Mouse (Mus musculus): ENCODE measurements around the gene Nfe2l2.
"Not testable (repeated sequence)": the region's sequence is repeated elsewhere in the genome, so short reads cannot be mapped to it uniquely, and the experiment has no call there.

Gene Nfe2l2

DNA sequence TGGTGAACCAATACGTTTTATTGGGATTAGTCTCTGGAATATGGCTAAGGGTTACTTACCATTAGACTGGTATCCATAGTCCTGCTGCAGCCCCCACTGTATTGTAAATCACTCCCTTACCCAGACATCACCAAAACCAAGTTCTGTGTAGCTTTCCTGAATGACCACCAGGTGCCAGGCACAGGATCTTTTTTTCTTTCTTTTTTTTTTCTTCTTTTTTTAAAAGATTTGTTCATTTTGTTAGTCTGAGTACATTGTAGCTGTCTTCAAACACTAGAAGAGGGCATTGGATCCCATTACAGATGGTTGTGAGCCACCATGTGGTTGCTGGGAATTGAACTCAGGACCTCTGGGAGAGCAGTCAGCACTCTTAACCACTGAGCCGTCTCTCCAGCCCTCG is 8.6 kb upstream of the Nfe2l2 start:
- no peak for DNase-seq (ENCODE audit: low spot score)

GRCm38 (mm10) chr2:75707420-75707819 is 3.0 kb upstream of the Nfe2l2 start:
- DNase-seq (ENCODE audit: low spot score), result no peak

GRCm38 (mm10) chr2:75706435-75706834 is 2.0 kb upstream of the Nfe2l2 start:
- no peak for DNase-seq (ENCODE audit: low spot score)

GRCm38 (mm10) chr2:75705162-75705752 is 816 bp upstream of the Nfe2l2 start:
- peak; percentile 57 for DNase-seq (ENCODE audit: low spot score)

- DNase-seq (ENCODE audit: low spot score), result peak; percentile 95
Observed at GRCm38 (mm10) chr2:75703375-75704181, 863 bp downstream of the Nfe2l2 start.

GRCm38 (mm10) chr2:75702588-75702976 is 1.9 kb downstream of the Nfe2l2 start:
- DNase-seq (ENCODE audit: low spot score), result peak; percentile 13

- DNase-seq (ENCODE audit: low spot score), result no peak
Observed at GRCm38 (mm10) chr2:75701822-75702587, 2.4 kb downstream of the Nfe2l2 start.

DNA sequence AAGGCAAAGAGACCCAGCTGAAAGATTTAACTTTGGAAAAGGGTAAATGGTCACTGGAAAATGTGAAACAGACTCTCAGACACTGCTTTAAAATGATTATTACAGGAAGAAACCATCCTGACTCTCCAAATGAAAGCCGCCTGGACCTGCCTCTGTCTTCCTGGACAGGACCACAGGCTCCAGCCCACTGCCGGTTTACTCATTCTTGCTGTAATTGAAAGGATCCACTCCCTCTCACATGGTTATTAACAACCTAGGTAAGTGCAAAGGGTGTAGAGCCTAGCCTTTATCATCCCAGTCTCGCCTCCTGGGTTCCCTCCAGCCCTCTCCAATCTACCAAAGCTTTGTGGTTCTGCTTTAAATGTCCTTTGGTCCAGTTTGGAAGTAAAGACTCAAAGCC is 3.2 kb downstream of the Nfe2l2 start:
- no peak for DNase-seq (ENCODE audit: low spot score)

GRCm38 (mm10) chr2:75700543-75700942 is 3.9 kb downstream of the Nfe2l2 start:
- DNase-seq (ENCODE audit: low spot score), result no peak

GRCm38 (mm10) chr2:75698874-75699273 is 5.6 kb downstream of the Nfe2l2 start:
- DNase-seq (ENCODE audit: low spot score), result no peak

DNA sequence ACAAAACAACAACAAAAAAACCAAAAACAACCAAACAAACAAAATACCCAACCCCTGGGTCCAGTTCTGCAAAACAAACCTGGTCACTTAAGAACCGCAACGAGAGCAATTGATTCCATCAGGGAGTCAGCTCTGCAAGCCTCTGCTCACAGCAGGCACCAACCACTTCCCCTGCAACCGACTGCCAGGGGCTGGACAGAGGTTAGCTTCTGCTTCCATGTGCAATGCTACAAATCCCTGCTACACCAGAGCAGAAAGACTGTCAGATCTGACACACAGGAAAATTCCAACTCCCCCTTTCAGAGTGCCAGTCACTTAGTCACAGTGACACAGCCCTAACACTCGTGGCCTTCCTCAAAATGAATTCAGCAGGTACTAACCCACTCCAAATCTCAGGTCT is 6.4 kb downstream of the Nfe2l2 start:
- no peak for DNase-seq (ENCODE audit: low spot score)

DNA sequence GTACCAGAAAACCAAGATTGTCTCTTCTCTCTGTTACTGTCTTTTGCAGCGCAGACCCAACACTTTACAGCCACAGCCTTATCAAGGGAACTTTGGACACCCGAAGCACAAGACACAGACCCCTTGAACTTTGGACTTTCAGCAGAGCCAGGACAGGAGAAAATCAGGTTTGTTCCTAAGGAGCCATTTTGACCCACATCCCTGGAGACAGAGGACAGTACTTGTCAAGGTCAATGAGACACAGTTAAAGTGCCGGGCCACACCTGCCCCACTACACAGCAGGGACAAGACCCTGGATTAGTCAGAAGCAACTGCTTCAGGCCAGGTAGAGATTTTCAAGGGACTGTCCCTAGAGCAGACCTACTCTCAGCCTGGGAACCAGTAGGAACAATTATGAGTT is 7.2 kb downstream of the Nfe2l2 start:
- no peak for DNase-seq (ENCODE audit: low spot score)

DNA sequence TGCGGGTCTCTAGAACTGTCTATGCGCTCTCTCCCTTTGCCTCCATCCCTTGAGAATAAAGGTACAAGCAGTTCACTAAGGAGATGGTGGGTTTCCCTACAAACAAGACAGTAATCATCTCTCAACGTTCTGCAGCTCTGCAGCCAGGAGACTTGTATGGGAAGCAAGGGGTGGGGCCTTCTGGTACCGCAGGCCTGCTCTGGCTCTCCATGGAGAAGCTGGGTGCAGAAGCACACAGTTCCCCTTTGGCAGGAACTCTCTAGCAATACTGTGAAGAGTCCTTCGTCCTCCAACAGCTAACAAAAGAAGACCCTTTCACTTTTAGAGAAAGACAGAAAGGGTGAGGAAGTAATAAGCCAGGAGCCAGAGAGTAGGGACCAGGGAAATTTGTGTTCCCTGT is 8.1 kb downstream of the Nfe2l2 start:
- no peak for DNase-seq (ENCODE audit: low spot score)

- no peak for DNase-seq (ENCODE audit: low spot score)
Observed at GRCm38 (mm10) chr2:75695676-75696350, 8.6 kb downstream of the Nfe2l2 start.

GRCm38 (mm10) chr2:75694926-75695325 is 9.5 kb downstream of the Nfe2l2 start:
- not testable (repeated sequence) for DNase-seq (ENCODE audit: low spot score)

DNA sequence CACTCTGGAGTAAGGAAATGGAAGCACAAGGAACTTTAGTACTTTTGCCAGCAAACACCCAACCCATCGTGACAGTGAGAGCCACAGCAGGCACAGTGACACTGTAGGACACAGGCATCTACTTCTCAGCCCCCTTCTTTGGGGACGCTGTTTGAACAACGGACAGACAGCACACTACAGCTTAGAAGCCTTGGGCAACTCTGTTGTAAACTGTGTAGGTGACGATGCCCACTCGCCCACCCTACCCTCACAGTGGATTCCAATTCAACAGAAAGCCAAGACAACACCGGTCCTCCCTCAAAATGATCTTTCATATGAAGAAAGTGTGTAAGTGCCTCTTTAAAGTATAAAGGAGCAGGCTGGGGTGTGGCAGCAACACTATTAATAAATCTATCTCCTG is 12.1 kb downstream of the Nfe2l2 start:
- DNase-seq (ENCODE audit: low spot score), result no peak

- DNase-seq (ENCODE audit: low spot score), result no peak
Observed at GRCm38 (mm10) chr2:75691316-75691715, 13.1 kb downstream of the Nfe2l2 start.

DNA sequence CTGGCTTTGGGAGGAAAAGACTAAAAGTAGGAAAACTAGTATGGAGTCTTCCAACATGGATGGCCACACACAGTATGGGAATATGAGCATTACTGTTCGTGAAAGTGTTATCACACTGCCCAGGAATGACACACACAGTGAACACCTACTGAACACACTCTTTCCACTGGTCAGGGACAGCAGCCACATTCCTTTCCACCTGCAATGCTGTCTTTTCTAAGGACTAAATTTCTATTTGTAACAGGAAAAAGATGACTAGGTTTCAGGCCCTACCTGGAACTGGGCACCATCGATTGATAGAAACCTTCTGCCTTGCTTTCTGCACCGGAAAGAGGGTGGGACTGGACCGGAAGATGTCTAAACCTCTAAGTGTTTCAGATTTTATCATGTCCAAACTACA is 13.8 kb downstream of the Nfe2l2 start:
- DNase-seq (ENCODE audit: low spot score), result no peak

DNA sequence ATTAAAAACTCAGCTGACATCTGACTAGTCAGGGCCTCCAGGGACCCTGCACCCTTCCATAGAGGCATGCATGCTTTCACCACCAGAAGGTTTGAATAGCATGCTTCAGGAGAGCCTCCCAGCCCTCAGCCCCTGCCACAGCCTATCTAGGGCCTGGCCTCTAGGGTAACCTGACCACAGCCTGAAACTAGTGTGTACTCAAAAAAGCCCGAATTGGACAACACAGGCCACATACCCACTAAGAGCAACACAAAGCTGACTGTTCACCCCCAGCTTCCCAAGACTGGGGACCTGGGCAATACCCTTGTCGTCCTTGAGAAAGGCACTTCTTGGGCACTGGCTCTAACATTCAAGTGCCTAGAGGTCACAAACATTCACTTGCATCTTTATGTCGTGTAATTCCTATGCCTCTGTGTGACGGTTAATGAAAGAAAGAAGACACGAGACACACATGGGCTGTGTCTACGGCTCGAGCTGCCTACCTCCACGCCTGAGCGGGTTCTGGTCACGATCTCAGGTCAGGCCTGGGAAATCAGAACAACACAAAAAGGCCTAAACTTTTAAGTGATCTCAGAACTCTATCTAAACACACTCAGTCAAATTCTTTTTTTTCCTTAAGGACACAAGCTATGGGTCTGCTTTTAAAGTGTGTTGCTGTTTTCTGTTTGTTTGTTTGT is 14.8 kb downstream of the Nfe2l2 start:
- DNase-seq (ENCODE audit: low spot score), result no peak

DNA sequence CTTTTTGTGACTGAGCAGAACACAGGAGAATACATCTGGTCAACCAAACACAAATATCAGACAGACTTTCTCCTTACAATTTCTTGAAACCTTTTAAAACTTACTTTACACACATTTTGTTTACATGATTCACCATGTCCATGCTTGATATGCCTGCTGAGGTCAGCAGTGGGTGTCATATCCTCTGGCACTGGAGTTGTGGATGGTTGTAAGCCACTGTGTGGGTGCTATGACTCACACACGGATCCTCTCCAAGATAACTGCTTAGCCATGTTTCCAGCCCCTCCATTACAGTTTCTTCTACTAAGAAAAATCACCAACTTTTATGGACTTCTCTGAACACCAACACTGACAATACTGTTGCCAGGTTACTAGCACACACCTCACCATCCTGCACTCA is 15.5 kb downstream of the Nfe2l2 start:
- no peak for DNase-seq (ENCODE audit: low spot score)

GRCm38 (mm10) chr2:75687040-75687749 is 17.2 kb downstream of the Nfe2l2 start:
- DNase-seq (ENCODE audit: low spot score), result no peak

Measured in retina, embryonic 14.5 days (tissue).